Mouse (Mus musculus): Measurements from ENCODE around the gene Mark2.

The Mark2 gene

GRCm38 (mm10) chr19:7334049-7334448 is 7.6 kb downstream of the Mark2 start:
- no peak for DNase-seq (ENCODE audit: low read depth, low spot score)

- no peak for DNase-seq (ENCODE audit: low read depth, low spot score)
Observed at GRCm38 (mm10) chr19:7321391-7321790, 20.3 kb downstream of the Mark2 start.

- DNase-seq (ENCODE audit: low read depth, low spot score) = no peak
Observed at GRCm38 (mm10) chr19:7320181-7320580, 21.5 kb downstream of the Mark2 start.

GRCm38 (mm10) chr19:7317716-7318115 is 23.9 kb downstream of the Mark2 start:
- DNase-seq (ENCODE audit: low read depth, low spot score) = no peak

GRCm38 (mm10) chr19:7316822-7317221 is 24.8 kb downstream of the Mark2 start:
- DNase-seq (ENCODE audit: low read depth, low spot score) = no peak

GRCm38 (mm10) chr19:7315587-7315984 is 26.1 kb downstream of the Mark2 start:
- no peak for DNase-seq (ENCODE audit: low read depth, low spot score)

- DNase-seq (ENCODE audit: low read depth, low spot score) = no peak
Observed at GRCm38 (mm10) chr19:7314976-7315586, 26.6 kb downstream of the Mark2 start.

GRCm38 (mm10) chr19:7313660-7314059 is 28.0 kb downstream of the Mark2 start:
- DNase-seq (ENCODE audit: low read depth, low spot score) = no peak

GRCm38 (mm10) chr19:7311306-7311705 is 30.4 kb downstream of the Mark2 start:
- no peak for DNase-seq (ENCODE audit: low read depth, low spot score)

GRCm38 (mm10) chr19:7310704-7311103 is 31.0 kb downstream of the Mark2 start:
- peak; percentile 85 for DNase-seq (ENCODE audit: low read depth, low spot score)

GRCm38 (mm10) chr19:7309738-7310330 is 31.8 kb downstream of the Mark2 start:
- no peak for DNase-seq (ENCODE audit: low read depth, low spot score)

- no peak for DNase-seq (ENCODE audit: low read depth, low spot score)
Observed at GRCm38 (mm10) chr19:7307995-7308770, 33.5 kb downstream of the Mark2 start.

- peak; percentile 47 for DNase-seq (ENCODE audit: low read depth, low spot score)
Observed at GRCm38 (mm10) chr19:7306968-7307367, 34.7 kb downstream of the Mark2 start.

- no peak for DNase-seq (ENCODE audit: low read depth, low spot score)
Observed at GRCm38 (mm10) chr19:7305380-7306310, 36.0 kb downstream of the Mark2 start.

- DNase-seq (ENCODE audit: low read depth, low spot score) = no peak
Observed at GRCm38 (mm10) chr19:7304801-7305200, 36.9 kb downstream of the Mark2 start.

- DNase-seq (ENCODE audit: low read depth, low spot score) = no peak
Observed at GRCm38 (mm10) chr19:7303796-7304195, 37.9 kb downstream of the Mark2 start.

- DNase-seq (ENCODE audit: low read depth, low spot score) = no peak
Observed at GRCm38 (mm10) chr19:7302493-7302797, 39.2 kb downstream of the Mark2 start.

GRCm38 (mm10) chr19:7301647-7302492 is 39.8 kb downstream of the Mark2 start:
- peak; percentile 32 for DNase-seq (ENCODE audit: low read depth, low spot score)

- DNase-seq (ENCODE audit: low read depth, low spot score) = no peak
Observed at GRCm38 (mm10) chr19:7300078-7300477, 41.6 kb downstream of the Mark2 start.

- DNase-seq (ENCODE audit: low read depth, low spot score) = no peak
Observed at GRCm38 (mm10) chr19:7299052-7299451, 42.6 kb downstream of the Mark2 start.

- no peak for DNase-seq (ENCODE audit: low read depth, low spot score)
Observed at GRCm38 (mm10) chr19:7295959-7296358, 45.7 kb downstream of the Mark2 start.

Measured in ZHBTc4 (cell line).